Mouse (Mus musculus) cerebellum, adult 2 months (tissue): ENCODE results near the gene Serpina3j.
A peak's percentile ranks its signal among the peaks of the same experiment; 100 is the strongest.
"Not testable (repeated sequence)": the region's sequence is repeated elsewhere in the genome, so short reads cannot be mapped to it uniquely, and the experiment has no call there.

ENCODE experiments used
- CTCF ChIP-seq: fragments of 200-500 bp; IDR thresholded peaks from 2 replicates; pipeline ENCODE4 v1.5.1; 2011; ENCODE audit warnings: low read depth, mild to moderate bottlenecking, control low read depth, low read length, moderate library complexity, borderline replicate concordance; ENCODE audit not compliant: insufficient read depth
- POLR2A ChIP-seq: fragments of 200-500 bp; IDR thresholded peaks from 2 replicates; pipeline ENCODE4 v1.6.1; 2011; ENCODE audit warnings: low read length, control low read depth, borderline replicate concordance; ENCODE audit not compliant: insufficient read depth

DNA sequence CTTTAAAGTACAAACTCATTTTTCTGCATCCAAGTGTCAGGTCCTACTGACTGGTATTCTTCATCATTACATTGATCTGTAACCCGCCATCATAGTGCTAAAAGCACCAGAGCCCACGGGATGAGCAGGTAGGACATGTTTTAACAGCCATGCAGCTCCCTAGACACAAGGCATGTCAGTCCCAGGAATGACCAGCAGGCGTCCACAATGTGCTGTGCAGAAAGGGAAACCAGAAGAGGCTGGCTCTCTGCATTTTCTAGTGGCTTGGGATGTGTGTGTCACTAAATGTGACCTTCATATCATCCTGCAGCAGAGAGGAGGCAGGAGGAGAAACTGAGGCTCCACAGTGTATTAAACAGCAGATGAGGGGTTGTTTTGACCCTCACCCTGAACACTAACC, 37.5 kb downstream of the Serpina3j start:
- TF ChIP-seq CTCF, result peak; percentile 29; the same call in 1 of the 2 replicates
- TF ChIP-seq POLR2A, result not testable (repeated sequence)
